ENCODE assay signal across 9 mouse cellular contexts in the genomic region with DNA sequence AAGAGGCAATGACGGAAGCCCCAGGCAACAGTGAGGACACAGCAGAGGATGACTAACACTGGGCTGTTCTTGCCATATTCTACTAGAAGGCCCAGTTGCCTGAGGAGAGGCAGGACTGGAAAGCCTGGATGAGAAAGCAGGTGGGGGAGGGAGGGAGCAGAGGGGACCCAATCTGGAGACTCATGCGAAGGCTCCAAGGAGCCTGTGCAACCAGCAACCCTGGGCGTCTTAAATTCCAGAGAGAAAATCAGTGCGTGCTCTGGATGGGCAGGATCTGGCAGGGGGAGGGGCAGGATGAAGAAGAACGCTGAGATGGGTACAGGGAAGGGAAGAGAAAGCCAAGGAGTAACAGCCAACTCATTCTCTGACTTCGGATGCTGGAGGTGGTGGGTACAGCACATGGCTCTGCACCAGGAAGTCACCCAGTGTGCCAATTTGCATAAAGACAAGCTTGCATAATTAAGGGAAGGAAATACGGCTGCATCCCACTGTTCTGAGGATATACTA. TPM values are rescaled to one million over a fixed set of nuclear protein-coding genes. Genes with fewer than 3 reads are reported as not detected.
DNase-seq lines count a peak whose midpoint lies in the region; ATAC-seq and TF ChIP-seq lines count a peak whose summit lies in the region.
"Had no signal": no experiment of that assay in that cellular context is flagged by ENCODE, and none has a peak within 500 bp of the region (broad histone marks: within the 10 kb centered on the region; RNA-seq: fewer than 3 reads in every experiment).

No protein-coding gene starts in this region.

- H3K4me2 ChIP-seq in midbrain, embryonic 16.5 days (ENCODE audit: low read length), result no peak overlapping the region
- H3K4me2 ChIP-seq in midbrain, embryonic 14.5 days (ENCODE audit: low read length), result no peak overlapping the region
- no peak overlapping the region for H3K4me2 ChIP-seq in forebrain, embryonic 15.5 days (replicated peaks)
- H3K4me2 ChIP-seq in intestine, postnatal 0 days (replicated peaks; ENCODE audit: low read depth), result no peak overlapping the region
- no peak overlapping the region for H3K4me2 ChIP-seq in intestine, embryonic 16.5 days (ENCODE audit: low read depth, low read length)
- H3K4me2 ChIP-seq: limb, embryonic 13.5 days had no signal

- H3K4me3 ChIP-seq in midbrain, embryonic 16.5 days (ENCODE audit: low read depth, low read length), result no peak overlapping the region
- H3K4me3 ChIP-seq in midbrain, embryonic 14.5 days (replicated peaks; ENCODE audit: low read depth, low read length), result no peak overlapping the region
- no peak overlapping the region for H3K4me3 ChIP-seq in forebrain, embryonic 15.5 days
- H3K4me3 ChIP-seq in intestine, postnatal 0 days (ENCODE audit: low read depth, low read length), result no peak overlapping the region
- H3K4me3 ChIP-seq in intestine, embryonic 16.5 days (ENCODE audit: low read length), result no peak overlapping the region
- H3K4me3 ChIP-seq: limb, embryonic 13.5 days had no signal

- H3K27me3 ChIP-seq in midbrain, embryonic 16.5 days (ENCODE audit: control insufficient read depth, insufficient read depth, low read depth, low read length), result no peaks in the 10 kb centered on the region
- no peaks in the 10 kb centered on the region for H3K27me3 ChIP-seq in midbrain, embryonic 14.5 days (ENCODE audit: control insufficient read depth, insufficient read depth, low read length)
- H3K27me3 ChIP-seq in forebrain, embryonic 15.5 days, result no peaks in the 10 kb centered on the region
- no peaks in the 10 kb centered on the region for H3K27me3 ChIP-seq in intestine, postnatal 0 days (replicated peaks; ENCODE audit: control insufficient read depth, insufficient read depth, low read length)
- H3K27me3 ChIP-seq in intestine, embryonic 16.5 days (replicated peaks; ENCODE audit: control insufficient read depth, insufficient read depth, low read length), result no peaks in the 10 kb centered on the region
- H3K27me3 ChIP-seq: limb, embryonic 13.5 days had no signal

- H3K27ac ChIP-seq in midbrain, embryonic 16.5 days (ENCODE audit: low read length), result no peak overlapping the region
- H3K27ac ChIP-seq in midbrain, embryonic 14.5 days (replicated peaks; ENCODE audit: low read depth, low read length), result no peak overlapping the region
- peak overlapping the region; percentile 47 for H3K27ac ChIP-seq in forebrain, embryonic 15.5 days (replicated peaks)
- H3K27ac ChIP-seq in intestine, postnatal 0 days (ENCODE audit: low read depth, low read length), result no peak overlapping the region
- no peak overlapping the region for H3K27ac ChIP-seq in intestine, embryonic 16.5 days (ENCODE audit: low read length)
- H3K27ac ChIP-seq: limb, embryonic 13.5 days had no signal

- WGBS in midbrain, embryonic 16.5 days, result 61% methylated on average over 7 of the region's 7 CpGs
- WGBS in midbrain, embryonic 14.5 days, result 58% methylated on average over 7 of the region's 7 CpGs
- 32% methylated on average over 7 of the region's 7 CpGs for WGBS in forebrain, embryonic 15.5 days
- 62% methylated on average over 7 of the region's 7 CpGs for WGBS in intestine, postnatal 0 days
- WGBS in intestine, embryonic 16.5 days, result 48% methylated on average over 7 of the region's 7 CpGs

- no peak for TF ChIP-seq CTCF in intestine, postnatal 0 days (IDR thresholded peaks at IDR 0.05; ENCODE audit: low read depth)

- no peaks in the 10 kb centered on the region for H3K36me3 ChIP-seq in midbrain, embryonic 16.5 days (ENCODE audit: control insufficient read depth, insufficient read depth, low read length)
- H3K36me3 ChIP-seq in midbrain, embryonic 14.5 days (ENCODE audit: control insufficient read depth, insufficient read depth, low read length), result no peaks in the 10 kb centered on the region
- no peaks in the 10 kb centered on the region for H3K36me3 ChIP-seq in forebrain, embryonic 15.5 days
- H3K36me3 ChIP-seq in intestine, postnatal 0 days (ENCODE audit: control insufficient read depth, insufficient read depth), result no peaks in the 10 kb centered on the region
- H3K36me3 ChIP-seq in intestine, embryonic 16.5 days (ENCODE audit: control insufficient read depth, insufficient read depth, low read length), result no peaks in the 10 kb centered on the region
- H3K36me3 ChIP-seq: limb, embryonic 13.5 days had no signal

- H3K9ac ChIP-seq in midbrain, embryonic 16.5 days (ENCODE audit: low read depth, low read length), result no peak overlapping the region
- no peak overlapping the region for H3K9ac ChIP-seq in midbrain, embryonic 14.5 days (replicated peaks; ENCODE audit: low read length)
- H3K9ac ChIP-seq in forebrain, embryonic 15.5 days (replicated peaks), result no peak overlapping the region
- H3K9ac ChIP-seq in intestine, postnatal 0 days (ENCODE audit: low read depth, low read length), result no peak overlapping the region
- no peak overlapping the region for H3K9ac ChIP-seq in intestine, embryonic 16.5 days (ENCODE audit: low read depth, low read length)
- H3K9ac ChIP-seq: limb, embryonic 13.5 days had no signal

- H3K4me1 ChIP-seq in midbrain, embryonic 16.5 days (ENCODE audit: control insufficient read depth, insufficient read depth, low read length), result peaks cover 4% of the 10 kb centered on the region; the same call in 1 of the 2 replicates
- 0 out of 2 replicates have a peak, but pooled peaks cover 4% of the 10 kb centered on the region for H3K4me1 ChIP-seq in midbrain, embryonic 14.5 days (ENCODE audit: control insufficient read depth, insufficient read depth, low read length)
- H3K4me1 ChIP-seq in forebrain, embryonic 15.5 days, result peaks cover 8% of the 10 kb centered on the region
- no peaks in the 10 kb centered on the region for H3K4me1 ChIP-seq in intestine, postnatal 0 days (replicated peaks; ENCODE audit: control insufficient read depth, insufficient read depth, low read length)
- H3K4me1 ChIP-seq in intestine, embryonic 16.5 days (ENCODE audit: control insufficient read depth, insufficient read depth, low read length), result peaks cover 8% of the 10 kb centered on the region; the same call in 1 of the 2 replicates

- DNase-seq in midbrain, embryonic 14.5 days, result no peak
- DNase-seq in layer of hippocampus, postnatal 10 days (ENCODE audit: low spot score in 2 of 2), result peak; percentile 25 to 41
- DNase-seq in right cerebral cortex, postnatal 25 days, result peak; percentile 65
- no peak for DNase-seq in kidney, postnatal 36 days

- H3K9me3 ChIP-seq in midbrain, embryonic 16.5 days (replicated peaks; ENCODE audit: control insufficient read depth, low read length, poor library complexity, severe bottlenecking), result no peaks in the 10 kb centered on the region
- no peaks in the 10 kb centered on the region for H3K9me3 ChIP-seq in midbrain, embryonic 14.5 days (ENCODE audit: control insufficient read depth, low read length)
- no peaks in the 10 kb centered on the region for H3K9me3 ChIP-seq in forebrain, embryonic 15.5 days
- H3K9me3 ChIP-seq in intestine, postnatal 0 days (ENCODE audit: control insufficient read depth), result no peaks in the 10 kb centered on the region
- H3K9me3 ChIP-seq in intestine, embryonic 16.5 days (ENCODE audit: control insufficient read depth, low read length), result no peaks in the 10 kb centered on the region
- H3K9me3 ChIP-seq: limb, embryonic 13.5 days had no signal

- peak; percentile 21; the same call in 1 of the 2 replicates for ATAC-seq in midbrain, embryonic 16.5 days
- ATAC-seq in midbrain, embryonic 14.5 days (ENCODE audit: low FRiP score, low TSS enrichment), result no peak
- peak; percentile 79 for ATAC-seq in forebrain, embryonic 15.5 days (replicated peaks)
- no peak for ATAC-seq in intestine, postnatal 0 days
- no peak for ATAC-seq in intestine, embryonic 16.5 days

RNA-seq across cellular contexts. Expression of a gene that starts 42.2 kb away (rescaled TPM):
- polyA plus RNA-seq in midbrain, embryonic 16.5 days (2015; fragmentation: Nextera tagmentation; extraction: Ambion mirVana), result 3.0 and 3.5 TPM in 2 replicates
- polyA plus RNA-seq in midbrain, embryonic 14.5 days (2014; fragmentation: Nextera tagmentation; extraction: Ambion mirVana), result 2.6 and 4.8 TPM in 2 replicates
- polyA plus RNA-seq in forebrain, embryonic 15.5 days (2015; fragmentation: Nextera tagmentation; extraction: Ambion mirVana), result 5.2 and 5.3 TPM in 2 replicates
- 10 to 100 TPM; 29.0 to 31.0 TPM for total RNA-seq in layer of hippocampus, postnatal 10 days (2021)
- polyA plus RNA-seq in intestine, postnatal 0 days (2015; fragmentation: Nextera tagmentation; extraction: Ambion mirVana), result 31.5 and 35.9 TPM in 2 replicates
- 29.4 and 32.5 TPM in 2 replicates for polyA plus RNA-seq in intestine, embryonic 16.5 days (2015; fragmentation: Nextera tagmentation; extraction: Ambion mirVana)

Comparison
In these comparisons a context has a peak if more than half of its experiments do, and no peak if none do; other contexts are left out.
1. ATAC-seq: peak in midbrain, embryonic 16.5 days (single experiment) and forebrain, embryonic 15.5 days (single experiment); none in midbrain, embryonic 14.5 days (single experiment), intestine, postnatal 0 days (single experiment) and intestine, embryonic 16.5 days (single experiment).
2. DNase-seq: peak in layer of hippocampus, postnatal 10 days (2 of 2) and right cerebral cortex, postnatal 25 days (single experiment); none in midbrain, embryonic 14.5 days (single experiment) and kidney, postnatal 36 days (0 of 2).